Mouse (Mus musculus) midbrain, embryonic 13.5 days (tissue): ENCODE results near the gene Swsap1. TPM values are rescaled to one million over a fixed set of nuclear protein-coding genes. Genes with fewer than 3 reads are reported as not detected.

Experiments used
- ATAC-seq: fragments of 200-750 bp; cut with Nextera tagmentation; 2 replicates; pipeline ENCODE4 v1.8.0; 2017; ENCODE audit warnings: mild to moderate bottlenecking, moderate TSS enrichment, moderate library complexity
- H3K27ac ChIP-seq: fragments of 300-500 bp; sonication (generic); 2 replicates; pipeline ENCODE4 v1.5.1; 2015; ENCODE audit warnings: inconsistent platforms, mild to moderate bottlenecking, moderate library complexity
- H3K27me3 ChIP-seq: fragments of 300-500 bp; sonication (generic); 2 replicates; pipeline ENCODE4 v1.6.1; 2015; ENCODE audit warnings: mild to moderate bottlenecking, inconsistent platforms
- H3K36me3 ChIP-seq: fragments of 300-500 bp; sonication (generic); 2 replicates; pipeline ENCODE4 v1.6.1; 2015; ENCODE audit warnings: mild to moderate bottlenecking, inconsistent platforms
- H3K4me1 ChIP-seq: fragments of 300-500 bp; sonication (generic); replicated peaks from 2 replicates; pipeline ENCODE4 v1.6.1; 2015; ENCODE audit warnings: inconsistent platforms
- H3K4me2 ChIP-seq: fragments of 300-500 bp; sonication (generic); replicated peaks from 2 replicates; pipeline ENCODE4 v1.6.1; 2015; ENCODE audit warnings: moderate library complexity, mild to moderate bottlenecking, inconsistent platforms
- H3K4me3 ChIP-seq: fragments of 300-500 bp; sonication (generic); replicated peaks from 2 replicates; pipeline ENCODE4 v1.5.1; 2015; ENCODE audit warnings: mild to moderate bottlenecking, inconsistent platforms
- H3K9ac ChIP-seq: fragments of 300-500 bp; sonication (generic); replicated peaks from 2 replicates; pipeline ENCODE4 v1.6.1; 2015; ENCODE audit warnings: mild to moderate bottlenecking, inconsistent platforms
- H3K9me3 ChIP-seq: fragments of 300-500 bp; sonication (generic); 2 replicates; pipeline ENCODE4 v1.6.1; 2016; ENCODE audit warnings: mild to moderate bottlenecking, inconsistent platforms
- WGBS: fragments of 180-500 bp; shearing (Covaris S2); methylation state at CpG from one replicate; pipeline ENCODE4 v1.1.7; 2015; 5-methylcytosine and 5-hydroxymethylcytosine counted together
- polyA plus RNA-seq: library from polyadenylated mRNA; unstranded; fragments of >200 nt; fragmentation: Nextera tagmentation; extraction: Ambion mirVana; gene quantifications from 2 replicates; pipeline ENCODE4 v1.2.1, GENCODE M21; 2015

Swsap1 gene
- polyA plus RNA-seq, 1 experiment from 2014 or later = 12.6 TPM

GRCm38 (mm10) chr9:21937711-21938175, 17.8 kb upstream of the Swsap1 start:
- no peaks in the 10 kb centered on the region for H3K9me3 ChIP-seq
- H3K4me1 ChIP-seq = peaks cover 22% of the 10 kb centered on the region
- H3K4me3 ChIP-seq = peak overlapping the region; percentile 78
- H3K36me3 ChIP-seq = peaks cover 27% of the 10 kb centered on the region
- peak overlapping the region; percentile 85 for H3K9ac ChIP-seq
- WGBS = 75% methylated on average over 4 of the region's 4 CpGs
- H3K4me2 ChIP-seq = peak overlapping the region; percentile 71
- H3K27ac ChIP-seq = peak overlapping the region; percentile 88; the same call in 1 of the 2 replicates
- ATAC-seq = peak; percentile 9
- H3K27me3 ChIP-seq = no peaks in the 10 kb centered on the region; the same call in 1 of the 2 replicates

- H3K27me3 ChIP-seq = no peaks in the 10 kb centered on the region; the same call in 1 of the 2 replicates
- no peak overlapping the region for H3K27ac ChIP-seq
- peak overlapping the region; percentile 85 for H3K9ac ChIP-seq
- no peaks in the 10 kb centered on the region for H3K9me3 ChIP-seq
- WGBS = 87% methylated on average over 4 of the region's 4 CpGs
- peak overlapping the region; percentile 71 for H3K4me2 ChIP-seq
- peaks cover 31% of the 10 kb centered on the region for H3K36me3 ChIP-seq
- ATAC-seq = no peak
- peaks cover 22% of the 10 kb centered on the region for H3K4me1 ChIP-seq
- peak overlapping the region; percentile 78 for H3K4me3 ChIP-seq
Observed at GRCm38 (mm10) chr9:21938234-21938855, 17.2 kb upstream of the Swsap1 start.

GRCm38 (mm10) chr9:21943046-21943445, 12.5 kb upstream of the Swsap1 start:
- Histone ChIP-seq H3K27me3 (peaks cover 6% of the 10 kb centered on the region; the same call in 1 of the 2 replicates), H3K4me3 (no peak overlapping the region), H3K4me1 (peaks cover 23% of the 10 kb centered on the region), H3K4me2 (no peak overlapping the region), H3K9me3 (no peaks in the 10 kb centered on the region), H3K27ac (no peak overlapping the region), H3K36me3 (peaks cover 54% of the 10 kb centered on the region), H3K9ac (no peak overlapping the region)
- 78% methylated on average over 11 of the region's 12 CpGs for WGBS
- ATAC-seq = no peak

- WGBS = 51% methylated on average over 12 of the region's 12 CpGs
- H3K4me3 ChIP-seq = no peak overlapping the region
- H3K4me1 ChIP-seq = peaks cover 17% of the 10 kb centered on the region
- H3K9ac ChIP-seq = no peak overlapping the region
- no peak overlapping the region for H3K27ac ChIP-seq
- ATAC-seq = peak; percentile 55
- no peak overlapping the region for H3K4me2 ChIP-seq
- peaks cover 10% of the 10 kb centered on the region; the same call in 1 of the 2 replicates for H3K27me3 ChIP-seq
- no peaks in the 10 kb centered on the region for H3K9me3 ChIP-seq
- H3K36me3 ChIP-seq = peaks cover 54% of the 10 kb centered on the region
Observed at GRCm38 (mm10) chr9:21943638-21944037, 11.9 kb upstream of the Swsap1 start.

- no peak overlapping the region for H3K4me3 ChIP-seq
- no peaks in the 10 kb centered on the region for H3K9me3 ChIP-seq
- 31% methylated on average over 23 of the region's 23 CpGs for WGBS
- peaks cover 12% of the 10 kb centered on the region; the same call in 1 of the 2 replicates for H3K4me1 ChIP-seq
- ATAC-seq = no peak
- peaks cover 14% of the 10 kb centered on the region; the same call in 1 of the 2 replicates for H3K27me3 ChIP-seq
- H3K27ac ChIP-seq = no peak overlapping the region
- peaks cover 52% of the 10 kb centered on the region for H3K36me3 ChIP-seq
- no peak overlapping the region for H3K4me2 ChIP-seq
- H3K9ac ChIP-seq = no peak overlapping the region
Observed at GRCm38 (mm10) chr9:21944267-21944666, 11.3 kb upstream of the Swsap1 start.

- peaks cover 14% of the 10 kb centered on the region; the same call in 1 of the 2 replicates for H3K27me3 ChIP-seq
- H3K9ac ChIP-seq = no peak overlapping the region
- H3K4me1 ChIP-seq = peaks cover 11% of the 10 kb centered on the region; the same call in 1 of the 2 replicates
- H3K9me3 ChIP-seq = no peaks in the 10 kb centered on the region
- peaks cover 28% of the 10 kb centered on the region for H3K36me3 ChIP-seq
- ATAC-seq = no peak; the same call in 1 of the 2 replicates
- WGBS = 6% methylated on average over 28 of the region's 28 CpGs
- H3K4me2 ChIP-seq = 0 out of 2 replicates have a peak overlapping the region, but pooled peaks have one; percentile 11
- H3K4me3 ChIP-seq = no peak overlapping the region
- H3K27ac ChIP-seq = no peak overlapping the region
Observed at GRCm38 (mm10) chr9:21947540-21948130, 7.9 kb upstream of the Swsap1 start.

- WGBS = 61% methylated on average over 8 of the region's 8 CpGs
Observed at GRCm38 (mm10) chr9:21948146-21948545, 7.4 kb upstream of the Swsap1 start.

GRCm38 (mm10) chr9:21948790-21949189, 6.8 kb upstream of the Swsap1 start:
- Histone ChIP-seq H3K27ac (no peak overlapping the region), H3K27me3 (peaks cover 14% of the 10 kb centered on the region; the same call in 1 of the 2 replicates), H3K4me3 (no peak overlapping the region), H3K9me3 (no peaks in the 10 kb centered on the region), H3K4me1 (peaks cover 22% of the 10 kb centered on the region), H3K36me3 (peaks cover 23% of the 10 kb centered on the region), H3K4me2 (no peak overlapping the region), H3K9ac (no peak overlapping the region)
- 74% methylated on average over 6 of the region's 6 CpGs for WGBS
- no peak for ATAC-seq

More at GRCm38 (mm10) chr9:21948146-21948545, 7.4 kb upstream of the Swsap1 start:
- H3K4me3 ChIP-seq = no peak overlapping the region
- no peak overlapping the region for H3K4me2 ChIP-seq
- no peaks in the 10 kb centered on the region for H3K9me3 ChIP-seq
- peaks cover 14% of the 10 kb centered on the region; the same call in 1 of the 2 replicates for H3K27me3 ChIP-seq
- H3K4me1 ChIP-seq = peaks cover 16% of the 10 kb centered on the region
- no peak overlapping the region for H3K9ac ChIP-seq
- ATAC-seq = no peak
- H3K36me3 ChIP-seq = peaks cover 26% of the 10 kb centered on the region
- no peak overlapping the region for H3K27ac ChIP-seq

GRCm38 (mm10) chr9:21950322-21950721, 5.2 kb upstream of the Swsap1 start:
- Histone ChIP-seq H3K4me1 (peaks cover 36% of the 10 kb centered on the region), H3K9me3 (no peaks in the 10 kb centered on the region), H3K27me3 (peaks cover 14% of the 10 kb centered on the region; the same call in 1 of the 2 replicates), H3K9ac (no peak overlapping the region), H3K36me3 (peaks cover 17% of the 10 kb centered on the region), H3K4me2 (no peak overlapping the region), H3K4me3 (no peak overlapping the region), H3K27ac (no peak overlapping the region)
- WGBS = 16% methylated on average over 11 of the region's 11 CpGs
- no peak for ATAC-seq

- 74% methylated on average over 3 of the region's 3 CpGs for WGBS
- Histone ChIP-seq H3K4me2 (no peak overlapping the region), H3K36me3 (peaks cover 7% of the 10 kb centered on the region), H3K4me3 (no peak overlapping the region), H3K9me3 (no peaks in the 10 kb centered on the region), H3K4me1 (peaks cover 41% of the 10 kb centered on the region), H3K9ac (no peak overlapping the region), H3K27me3 (peaks cover 14% of the 10 kb centered on the region; the same call in 1 of the 2 replicates), H3K27ac (no peak overlapping the region)
- no peak for ATAC-seq
Observed at GRCm38 (mm10) chr9:21951977-21952376, 3.6 kb upstream of the Swsap1 start.

- Histone ChIP-seq H3K4me2 (peak overlapping the region; percentile 6; the same call in 1 of the 2 replicates), H3K4me1 (peaks cover 34% of the 10 kb centered on the region), H3K27ac (peak overlapping the region; percentile 80), H3K27me3 (peaks cover 6% of the 10 kb centered on the region; the same call in 1 of the 2 replicates), H3K9me3 (no peaks in the 10 kb centered on the region), H3K9ac (no peak overlapping the region; the same call in 1 of the 2 replicates), H3K36me3 (0 out of 2 replicates have a peak, but pooled peaks cover 4% of the 10 kb centered on the region), H3K4me3 (no peak overlapping the region)
- ATAC-seq = peak; percentile 7
- 6% methylated on average over 3 of the region's 3 CpGs for WGBS
Observed at GRCm38 (mm10) chr9:21953600-21953999, 2.0 kb upstream of the Swsap1 start.

GRCm38 (mm10) chr9:21954635-21955034, 920 bp upstream of the Swsap1 start:
- WGBS = 74% methylated on average over 3 of the region's 3 CpGs

More at GRCm38 (mm10) chr9:21954635-21955034, 920 bp upstream of the Swsap1 start:
- 0 out of 2 replicates have a peak, but pooled peaks cover 4% of the 10 kb centered on the region for H3K36me3 ChIP-seq
- ATAC-seq = no peak
- H3K4me3 ChIP-seq = peak overlapping the region; percentile 64; the same call in 1 of the 2 replicates
- H3K4me1 ChIP-seq = peaks cover 34% of the 10 kb centered on the region
- peaks cover 12% of the 10 kb centered on the region for H3K27me3 ChIP-seq
- H3K9me3 ChIP-seq = no peaks in the 10 kb centered on the region
- H3K4me2 ChIP-seq = peak overlapping the region; percentile 63
- H3K9ac ChIP-seq = no peak overlapping the region
- no peak overlapping the region for H3K27ac ChIP-seq
